Mouse (Mus musculus): ENCODE results near the gene Mterf2.
A peak's percentile ranks its signal among the peaks of the same experiment; 100 is the strongest.

Mterf2 gene

DNA sequence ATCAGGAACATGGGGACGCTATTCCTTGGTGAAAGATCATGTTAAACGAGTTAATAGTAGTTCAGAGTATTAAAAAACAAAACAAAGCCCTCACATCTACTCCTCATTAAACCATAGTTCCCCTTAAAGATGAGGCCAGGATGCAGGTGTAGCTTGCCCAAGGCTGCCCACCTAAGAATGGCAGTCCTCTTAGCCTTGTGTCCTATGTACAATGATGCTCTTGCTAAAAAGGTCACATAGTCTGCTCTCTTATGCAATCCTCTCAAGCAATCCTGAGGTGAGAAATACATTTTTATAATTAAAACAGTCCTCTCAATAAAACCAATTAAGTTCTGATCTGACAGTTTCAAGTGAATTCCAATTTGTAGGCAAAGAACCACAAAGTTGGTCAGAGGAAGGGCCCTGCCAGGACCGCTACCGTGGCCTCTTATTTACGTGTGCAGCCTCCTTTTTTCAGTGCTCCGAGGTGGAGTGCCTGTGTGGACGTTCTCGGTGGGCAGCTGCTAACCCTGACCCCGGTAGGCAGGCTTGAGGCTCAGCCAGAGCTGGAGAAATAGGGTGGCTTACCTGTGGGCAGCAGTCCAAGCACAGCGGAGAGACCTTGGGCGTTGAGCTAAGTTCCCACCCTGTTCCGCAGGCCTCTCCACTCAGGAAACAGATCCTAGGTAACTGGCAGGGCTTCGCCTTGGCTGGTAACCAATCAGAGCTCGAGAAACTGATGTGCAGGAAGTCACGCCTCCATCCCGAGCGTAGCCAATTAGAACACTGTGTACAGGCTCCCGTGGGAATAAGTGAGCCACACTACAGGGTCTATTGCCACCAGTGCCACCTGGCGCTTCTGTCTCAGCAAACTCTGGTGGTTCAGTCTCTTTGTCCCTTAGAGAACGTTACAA is at the start of gene Mterf2:
Mterf2 (minus strand) TSS at position 633 of the 893 bp plus-strand sequence.
- DNase-seq (ENCODE audit: low spot score): peak; percentile 92

DNA sequence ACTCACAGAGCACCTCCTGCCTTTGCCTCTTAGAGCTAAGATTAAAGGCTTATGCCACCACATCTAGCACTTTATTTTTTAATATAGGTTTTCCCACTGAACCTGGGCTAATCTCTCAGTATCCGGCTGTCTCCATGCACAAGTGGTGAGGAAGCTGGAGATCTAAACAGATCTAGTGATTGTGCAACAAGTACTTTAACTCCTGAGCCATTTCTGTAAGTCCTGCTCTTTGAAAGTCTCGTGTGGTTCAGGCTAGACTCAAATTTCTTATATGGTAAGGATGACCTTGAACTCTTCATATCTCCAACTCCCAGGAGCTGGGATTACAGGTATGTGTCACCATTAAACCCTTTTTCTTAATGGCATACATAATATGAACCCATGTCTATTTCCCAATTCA is 48.8 kb upstream of the Mterf2 start:
- no peak for DNase-seq (ENCODE audit: low spot score)

DNA sequence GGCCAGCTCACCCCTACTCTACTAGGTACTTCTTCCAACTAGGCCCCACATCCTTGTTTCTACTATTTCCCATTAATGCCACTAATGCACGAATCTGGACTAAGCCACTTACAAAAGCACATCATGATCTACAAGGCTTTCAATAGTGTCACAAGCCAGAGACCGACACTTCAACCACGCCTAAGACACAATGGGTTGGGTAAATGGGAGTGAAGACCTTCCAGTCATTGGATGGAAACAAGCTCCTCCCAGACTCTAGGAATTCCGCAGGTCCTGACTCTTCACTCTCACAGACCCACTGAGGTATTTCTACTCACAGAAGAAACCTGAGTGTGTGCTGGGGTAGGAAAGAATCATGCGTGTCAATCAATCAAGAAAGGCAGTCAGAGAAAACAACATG is 37.5 kb upstream of the Mterf2 start:
- DNase-seq (ENCODE audit: low spot score): no peak

DNA sequence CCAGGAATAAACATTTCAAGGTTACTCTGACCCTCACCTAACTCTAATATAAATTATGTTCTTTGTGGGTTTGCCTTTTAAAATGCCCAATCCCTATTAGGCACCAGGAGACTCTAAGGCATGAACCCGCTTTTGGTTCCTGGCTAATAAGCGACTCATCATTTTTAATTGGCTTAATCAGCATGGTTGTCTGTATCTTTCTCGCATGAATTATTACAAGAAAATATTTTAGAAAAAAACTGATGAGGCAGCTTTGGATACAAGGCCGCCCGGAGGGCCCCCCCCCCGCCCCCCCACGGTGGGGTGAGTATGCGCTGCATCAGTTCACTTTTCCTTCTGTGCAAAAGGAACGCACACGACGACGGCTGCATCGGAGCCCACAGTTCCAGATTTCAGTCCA is 37.0 kb upstream of the Mterf2 start:
- DNase-seq (ENCODE audit: low spot score): no peak

DNA sequence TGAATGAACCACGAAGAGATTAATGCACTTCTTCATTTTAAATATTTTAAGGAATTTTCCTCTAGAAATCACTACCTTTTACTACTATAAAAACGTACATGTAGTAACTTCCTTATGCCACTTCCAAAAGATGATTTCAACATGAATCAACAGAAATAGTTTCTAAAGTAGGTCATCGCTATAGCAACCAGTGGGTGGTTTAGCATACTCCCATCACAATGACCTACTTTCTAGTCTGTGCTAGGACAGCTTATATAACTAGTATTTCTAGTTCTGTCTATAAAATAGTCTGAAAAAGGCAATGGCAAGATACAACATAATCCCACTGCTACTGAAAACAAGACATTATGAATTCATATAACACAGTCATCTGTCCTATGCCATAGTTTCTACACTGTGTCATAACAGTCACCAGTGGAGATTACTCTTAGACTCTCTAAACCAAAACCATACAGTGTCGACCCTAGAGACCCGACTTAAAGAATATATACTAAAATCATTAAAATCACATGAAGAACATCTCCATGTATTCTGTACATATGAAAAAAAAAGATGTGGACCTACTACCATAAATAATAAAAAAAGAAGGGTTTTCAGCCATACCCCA is 34.0 kb upstream of the Mterf2 start:
- DNase-seq (ENCODE audit: low spot score): no peak

DNA sequence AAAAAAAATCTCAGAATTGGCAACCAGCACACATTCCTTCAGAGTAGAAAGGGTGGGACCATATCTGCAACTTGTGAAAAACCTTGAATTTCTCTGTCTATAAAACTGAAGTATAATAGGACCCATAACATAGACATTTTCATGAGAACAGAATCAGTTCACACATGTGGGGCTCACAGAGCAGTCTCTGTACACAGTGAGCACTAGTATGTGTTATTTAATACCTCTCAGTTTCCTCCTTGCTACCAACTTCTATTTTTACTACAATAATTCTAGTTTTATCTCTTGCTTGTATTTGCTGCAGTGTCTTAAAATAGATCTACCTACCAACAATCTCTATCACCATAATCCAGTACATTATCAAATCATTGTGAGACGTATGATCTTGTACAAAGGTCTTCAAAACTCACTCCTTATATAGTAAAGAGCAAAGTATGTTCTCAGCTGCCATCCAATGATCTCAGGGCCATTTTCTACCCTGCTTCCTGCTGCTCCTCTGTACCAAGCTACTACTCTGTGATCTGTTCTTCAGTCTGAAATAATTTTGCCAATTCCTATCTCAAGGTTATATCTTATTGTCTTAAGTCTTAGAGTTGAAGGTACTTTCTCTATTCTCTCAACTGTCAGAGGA is 32.3 kb upstream of the Mterf2 start:
- no peak for DNase-seq (ENCODE audit: low spot score)

DNA sequence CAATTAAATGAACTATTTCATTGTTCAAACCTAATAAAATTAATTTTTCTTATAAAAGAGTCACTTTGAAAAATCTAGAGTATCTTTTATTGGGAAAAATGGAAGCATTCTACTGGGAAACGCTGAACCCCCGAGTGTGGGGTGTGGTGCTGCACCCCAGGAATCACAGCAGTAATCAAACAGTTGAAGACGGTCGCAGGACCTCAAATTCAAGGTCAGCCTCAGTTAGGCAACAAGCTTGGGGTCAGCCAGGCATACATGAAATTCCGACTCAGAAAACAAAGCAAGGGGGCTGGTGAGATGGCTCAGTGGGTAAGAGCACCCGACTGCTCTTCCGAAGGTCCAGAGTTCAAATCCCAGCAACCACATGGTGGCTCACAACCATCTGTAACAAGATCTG is 29.6 kb upstream of the Mterf2 start:
- no peak for DNase-seq (ENCODE audit: low spot score)

DNA sequence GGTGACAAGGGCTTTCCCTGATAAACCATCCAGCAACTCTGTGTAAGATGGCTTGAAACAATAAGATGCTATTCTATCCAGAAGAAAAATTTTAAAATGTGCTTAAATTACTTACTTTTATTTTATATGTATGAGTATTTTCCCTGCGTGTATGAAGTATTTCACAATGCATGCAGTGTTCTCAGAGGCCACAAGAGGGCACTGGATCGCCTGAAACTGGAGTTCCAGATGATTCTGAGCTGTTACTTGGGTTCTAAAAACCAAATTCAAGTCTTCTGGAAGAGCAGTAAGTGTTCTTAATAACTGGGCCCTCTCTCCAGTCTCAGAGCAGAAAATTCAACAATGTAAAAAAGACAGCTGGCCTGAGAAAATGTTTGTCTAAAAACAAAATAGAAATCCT is 26.4 kb upstream of the Mterf2 start:
- DNase-seq (ENCODE audit: low spot score): peak; percentile 45

DNA sequence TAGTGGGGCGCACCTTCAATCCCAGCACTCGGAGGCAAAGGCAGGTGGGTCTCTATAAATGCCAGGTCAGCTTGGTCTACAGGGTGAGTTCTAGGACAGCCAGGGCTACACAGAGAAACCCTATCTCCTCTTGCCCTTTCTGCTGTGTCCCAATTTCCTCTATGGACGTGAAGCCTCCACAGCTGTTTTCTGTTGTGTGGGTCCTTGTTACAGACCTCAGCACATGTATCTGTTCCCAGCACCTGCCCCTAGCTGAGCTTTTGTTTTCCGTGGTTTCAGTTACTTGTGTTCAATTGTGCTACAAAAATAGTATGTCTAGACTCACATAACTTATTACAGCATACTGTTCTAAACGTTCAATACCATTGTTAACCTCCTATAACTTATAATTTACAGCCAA is 21.4 kb upstream of the Mterf2 start:
- DNase-seq (ENCODE audit: low spot score): no peak

DNA sequence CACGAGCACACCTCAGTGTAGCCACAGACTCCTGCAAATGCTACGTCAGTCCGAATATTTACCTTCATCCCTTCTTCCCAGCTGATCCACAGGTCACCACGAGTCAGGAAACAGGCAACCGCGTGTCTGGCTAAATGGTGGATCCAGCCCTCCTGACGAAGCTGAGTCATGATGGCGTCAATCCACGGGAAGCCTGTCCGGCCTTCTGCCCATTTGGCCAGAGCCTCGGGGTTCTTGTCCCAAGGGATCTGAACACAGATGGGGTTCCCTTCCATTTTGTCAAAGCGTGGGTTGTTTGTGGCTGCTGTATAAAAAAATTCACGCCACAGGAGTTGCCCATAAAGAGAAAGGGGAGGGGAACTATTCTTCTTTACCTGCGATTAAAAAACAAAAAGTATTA is 18.5 kb upstream of the Mterf2 start:
- no peak for DNase-seq (ENCODE audit: low spot score)

DNA sequence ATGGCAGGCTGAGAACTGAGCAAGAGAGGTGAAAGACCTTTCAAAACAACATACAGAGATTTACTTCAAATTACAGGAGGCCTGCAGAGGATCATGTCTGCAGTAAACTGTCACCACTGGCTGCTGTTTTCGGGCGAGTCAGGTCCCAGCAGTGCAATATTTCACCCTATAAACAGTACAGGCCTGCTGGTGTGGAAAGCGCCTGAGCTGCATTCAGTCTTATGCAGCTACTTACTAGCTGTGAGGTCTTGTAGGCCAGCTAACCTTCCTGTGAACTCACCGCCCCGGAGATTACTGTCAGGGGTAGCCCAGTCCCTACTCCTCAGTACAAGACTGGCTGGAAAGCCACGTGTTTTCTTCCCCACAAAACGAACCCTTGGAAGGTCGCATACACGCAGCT is 13.6 kb upstream of the Mterf2 start:
- DNase-seq (ENCODE audit: low spot score): no peak

DNA sequence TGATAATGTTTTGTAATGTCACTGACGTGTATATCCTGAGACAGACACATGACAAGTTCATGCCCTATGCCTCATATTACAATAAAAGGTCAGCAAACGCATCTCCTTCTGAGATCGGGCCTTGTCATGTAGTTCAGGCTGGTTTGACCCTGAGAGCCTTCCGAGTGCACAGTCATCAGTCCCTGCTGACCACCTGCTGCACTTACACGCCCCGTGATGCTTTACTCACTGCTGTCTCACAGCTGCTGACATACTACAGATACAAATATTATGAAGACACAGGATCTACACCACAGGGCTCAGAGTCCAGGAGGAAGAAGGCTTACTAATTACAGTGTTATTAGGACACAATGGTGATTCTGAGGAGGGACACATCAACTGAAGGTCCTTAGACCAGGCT is 8.7 kb upstream of the Mterf2 start:
- no peak for DNase-seq (ENCODE audit: low spot score)

DNA sequence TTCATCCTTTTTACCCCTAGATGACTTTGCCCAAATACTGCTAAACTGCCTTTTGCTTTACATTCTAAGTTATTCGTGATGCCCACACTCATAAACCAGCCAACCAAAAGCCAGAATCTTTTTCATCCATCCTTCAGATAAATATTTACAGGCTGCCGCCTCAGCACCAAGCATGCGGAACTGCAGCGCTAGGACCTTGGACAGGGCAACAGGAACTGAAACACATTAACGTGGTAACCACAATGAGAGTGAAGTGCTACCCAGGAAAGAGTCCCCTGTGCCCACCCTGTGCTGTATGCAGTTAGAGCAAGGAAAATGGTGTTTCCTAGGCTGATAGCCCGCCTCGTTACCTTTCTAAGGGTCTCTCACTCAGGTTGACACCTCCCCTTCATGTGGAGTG is 626 bp upstream of the Mterf2 start:
- DNase-seq (ENCODE audit: low spot score): no peak

DNA sequence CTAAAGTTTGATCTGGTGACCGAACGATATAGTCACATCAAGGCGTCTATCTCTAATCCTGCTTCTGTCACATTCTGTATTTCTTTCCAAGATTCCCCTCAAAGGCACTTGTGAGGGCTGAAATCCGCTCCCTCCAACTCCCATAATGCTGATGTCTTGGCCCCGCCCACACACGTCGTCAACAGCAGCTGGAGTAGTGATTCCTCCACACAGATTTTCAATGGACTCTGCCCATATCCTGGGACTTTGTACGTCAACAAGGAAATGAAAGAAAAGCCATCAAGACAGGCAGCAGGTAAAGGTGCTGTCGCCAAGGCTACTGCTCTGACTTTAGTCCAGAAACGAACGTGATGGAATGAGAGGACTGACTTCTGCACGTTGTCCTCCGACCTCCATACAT is 2.6 kb downstream of the Mterf2 start:
- no peak for DNase-seq (ENCODE audit: low spot score)

DNA sequence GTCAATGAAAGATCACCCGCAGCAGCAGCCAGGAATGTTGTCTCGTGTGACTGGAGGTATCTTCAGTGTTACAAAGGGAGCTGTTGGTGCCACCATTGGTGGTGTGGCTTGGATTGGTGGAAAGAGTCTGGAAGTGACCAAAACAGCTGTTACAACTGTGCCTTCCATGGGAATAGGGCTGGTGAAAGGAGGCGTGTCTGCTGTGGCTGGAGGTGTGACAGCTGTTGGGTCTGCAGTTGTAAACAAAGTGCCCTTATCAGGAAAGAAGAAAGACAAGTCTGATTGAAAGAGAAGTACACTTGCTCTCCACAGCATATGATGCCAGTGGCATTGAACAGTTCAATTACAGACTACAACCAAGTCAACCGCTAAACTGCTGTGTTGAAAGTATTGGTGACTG is 13.4 kb downstream of the Mterf2 start:
- DNase-seq (ENCODE audit: low spot score): no peak

DNA sequence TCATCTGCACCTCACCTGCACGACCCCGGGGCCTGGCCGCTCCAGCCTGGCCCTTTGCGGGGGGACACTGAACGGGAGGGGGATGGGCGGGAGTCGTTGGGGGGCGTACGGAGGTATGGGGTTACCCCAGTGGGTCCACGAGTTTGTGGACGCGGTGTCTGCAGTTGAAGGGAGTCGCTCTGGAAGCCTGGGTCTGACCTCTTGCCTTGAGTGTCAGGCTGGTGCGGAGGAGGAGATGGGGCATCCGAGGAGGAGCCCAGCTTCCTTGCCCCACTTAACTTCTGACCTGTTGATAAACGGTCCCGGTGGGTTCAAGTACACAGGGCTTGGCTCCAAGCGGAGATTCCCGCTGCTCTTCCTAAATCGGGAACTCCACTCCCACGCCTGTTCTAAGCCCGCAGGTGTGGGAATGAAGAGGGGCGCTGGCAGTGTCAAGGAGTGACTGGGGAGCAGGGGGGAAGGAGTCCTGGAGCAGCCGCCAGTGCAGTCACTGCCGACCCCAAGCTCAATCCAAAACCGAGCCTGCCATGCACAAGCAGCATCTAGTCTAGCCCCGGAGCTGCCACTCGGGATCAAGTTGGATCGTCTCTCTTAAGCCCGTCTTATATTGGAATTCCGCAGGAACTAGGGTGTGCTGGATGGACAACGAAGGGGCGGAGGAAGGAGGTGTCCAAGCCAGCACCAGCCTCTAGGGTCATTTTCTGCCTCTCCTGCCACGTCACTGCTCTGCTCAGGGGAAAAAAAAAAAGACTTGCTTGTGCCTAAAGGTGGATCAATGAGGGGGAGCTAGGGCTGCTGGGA is 24.5 kb downstream of the Mterf2 start:
- no peak for DNase-seq (ENCODE audit: low spot score)

DNA sequence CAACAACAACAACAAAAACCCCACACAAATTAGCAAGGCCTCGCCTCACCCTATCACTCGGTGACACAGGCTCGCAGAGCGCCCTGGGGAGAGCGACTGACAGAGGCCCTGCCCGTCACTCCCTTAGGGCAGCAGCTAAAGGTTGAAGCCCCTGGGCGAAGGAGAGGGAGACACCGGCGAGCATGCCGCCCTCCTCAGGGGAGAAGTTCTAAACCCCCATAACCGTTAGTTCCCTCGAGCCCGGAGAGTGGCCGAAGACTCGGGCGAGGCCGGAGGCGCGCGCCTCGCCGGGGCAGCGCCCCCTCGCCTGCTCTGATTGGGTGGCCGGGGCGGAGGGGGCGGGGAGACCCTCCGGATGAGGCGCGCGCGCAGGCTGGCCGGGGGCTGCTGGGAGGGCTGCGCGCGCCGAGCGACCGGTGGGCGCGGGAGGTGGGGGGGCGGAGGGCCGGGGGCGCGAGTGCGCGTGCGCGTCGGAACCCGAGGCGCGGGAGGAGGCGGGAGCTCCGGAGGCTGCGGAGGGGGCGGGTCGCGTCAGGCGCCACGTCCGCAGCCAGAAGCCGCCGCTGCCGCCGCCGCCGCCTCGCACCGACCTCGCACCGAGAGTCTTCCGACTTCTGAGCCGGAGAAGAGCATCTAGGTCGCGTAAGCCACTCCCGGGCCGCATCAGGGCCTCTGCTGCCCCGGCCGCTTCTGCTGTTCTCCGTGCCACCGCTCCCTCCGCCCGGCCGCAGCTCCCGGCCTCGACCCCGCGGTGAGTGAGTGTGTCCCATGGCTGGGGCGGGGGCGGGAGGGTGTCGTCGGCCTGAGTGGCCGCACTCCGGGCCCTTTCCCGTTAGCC is 25.4 kb downstream of the Mterf2 start, which contains the start of the genes Fhl4 and Tmem263:
Fhl4 (minus strand) TSS at position 249 of the 838 bp plus-strand sequence.
Tmem263 (plus strand) TSS at position 381 of the 838 bp plus-strand sequence.
- DNase-seq (ENCODE audit: low spot score): peak; percentile 33

DNA sequence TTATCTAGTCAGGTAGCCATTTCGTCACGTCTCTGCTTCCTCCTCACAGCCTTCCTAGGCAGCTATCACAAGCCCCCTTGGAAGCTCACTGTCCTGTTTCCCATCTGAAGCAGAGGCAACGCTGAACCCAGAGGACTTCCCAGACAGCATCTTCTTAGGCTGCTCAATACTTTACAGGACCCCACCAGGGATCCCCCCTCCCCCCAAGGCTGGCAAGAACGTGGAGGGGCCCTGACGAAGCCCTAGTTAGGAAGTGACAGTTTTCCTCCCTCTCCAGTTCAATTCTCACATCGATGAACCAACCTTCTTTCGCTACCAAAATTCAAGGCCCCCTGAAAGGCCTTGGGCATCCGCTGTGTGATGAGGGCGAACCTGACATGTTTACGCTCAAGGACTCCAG is 26.0 kb downstream of the Mterf2 start:
- no peak for DNase-seq (ENCODE audit: low spot score)

DNA sequence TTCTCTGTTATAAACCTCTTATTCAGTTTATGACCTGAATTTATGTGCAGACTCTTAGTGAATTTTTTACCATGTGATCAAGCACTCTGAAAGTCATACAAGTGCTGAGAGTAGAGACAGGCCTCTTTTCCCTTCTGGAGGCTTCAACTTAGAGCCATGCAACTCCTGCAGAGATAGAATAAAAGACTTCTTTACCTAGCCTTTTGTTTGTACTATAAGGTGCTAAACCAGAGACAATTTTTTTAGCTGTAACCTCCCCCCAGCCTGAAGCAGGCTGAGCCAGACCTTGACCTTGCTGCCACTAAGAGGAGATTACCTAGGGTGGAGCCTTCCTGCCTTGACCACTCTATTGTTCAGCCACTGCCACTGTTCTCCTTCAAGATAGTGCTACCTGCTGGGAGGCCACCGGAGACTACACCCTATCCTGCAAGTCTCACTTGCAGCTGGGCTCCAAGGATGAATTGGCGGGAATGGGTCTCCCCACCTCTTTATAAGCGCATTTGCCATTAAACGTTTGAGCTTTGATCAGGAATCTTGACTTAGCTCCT is 56.1 kb downstream of the Mterf2 start:
- no peak for DNase-seq (ENCODE audit: low spot score)

Data from layer of hippocampus, adult 9-10 months (tissue).